Mouse (Mus musculus): ENCODE data around the gene Oas1f. TPM values are rescaled to one million over a fixed set of nuclear protein-coding genes. Genes with fewer than 3 reads are reported as not detected.
"Not testable (repeated sequence)": the region's sequence is repeated elsewhere in the genome, so short reads cannot be mapped to it uniquely, and the experiment has no call there.

The Oas1f gene
- total and polyA plus RNA-seq, 3 experiments = not detected

GRCm38 (mm10) chr5:120870081-120870480 lies 22.9 kb downstream of the Oas1f start:
- 0 out of 2 replicates have a peak, but pooled peaks cover 4% of the 10 kb centered on the region for H3K27me3 ChIP-seq (ENCODE audit: insufficient read depth, low read length)

GRCm38 (mm10) chr5:120870782-120871181 lies 23.6 kb downstream of the Oas1f start:
- Histone ChIP-seq H3K36me3 (replicated peaks) (no peaks in the 10 kb centered on the region), H3K27me3 (ENCODE audit: insufficient read depth, low read length) (0 out of 2 replicates have a peak, but pooled peaks cover 4% of the 10 kb centered on the region), H3K9me3 (replicated peaks) (no peaks in the 10 kb centered on the region), H3K4me1 (ENCODE audit: insufficient read depth, low read depth, low read length) (no peaks in the 10 kb centered on the region), H3K4me3 (ENCODE audit: low read depth, low read length) (no peak overlapping the region)
- DNase-seq (ENCODE audit: low spot score) (no peak), ATAC-seq (ENCODE audit: extremely low read depth, insufficient number of reproducible peaks, low FRiP score, poor library complexity, severe bottlenecking) (no peak)
- TF ChIP-seq GATA2 (IDR thresholded peaks at IDR 0.05; ENCODE audit: borderline replicate concordance, low read depth, low read length) (no peak), POLR2AphosphoS5 (IDR thresholded peaks at IDR 0.05; ENCODE audit: insufficient replicate concordance, low read depth, low read length) (no peak), CTCF (IDR thresholded peaks at IDR 0.05; ENCODE audit: low read depth, low read length) (no peak), TAL1 (conservative IDR thresholded peaks at IDR 0.05; ENCODE audit: low read depth, low read length) (no peak), GATA1 (IDR thresholded peaks at IDR 0.05; ENCODE audit: borderline replicate concordance, low read length) (no peak)

More at GRCm38 (mm10) chr5:120870081-120870480, 22.9 kb downstream of the Oas1f start:
- TF ChIP-seq TAL1 (conservative IDR thresholded peaks at IDR 0.05; ENCODE audit: low read depth, low read length) (no peak), POLR2AphosphoS5 (IDR thresholded peaks at IDR 0.05; ENCODE audit: insufficient replicate concordance, low read depth, low read length) (no peak), GATA2 (IDR thresholded peaks at IDR 0.05; ENCODE audit: borderline replicate concordance, low read depth, low read length) (no peak)
- ATAC-seq (ENCODE audit: extremely low read depth, insufficient number of reproducible peaks, low FRiP score, poor library complexity, severe bottlenecking) (no peak), DNase-seq (ENCODE audit: low spot score) (no peak)
- Histone ChIP-seq H3K9me3 (replicated peaks) (no peaks in the 10 kb centered on the region), H3K36me3 (replicated peaks) (no peaks in the 10 kb centered on the region), H3K4me3 (ENCODE audit: low read depth, low read length) (no peak overlapping the region), H3K4me1 (ENCODE audit: insufficient read depth, low read depth, low read length) (no peaks in the 10 kb centered on the region)

GRCm38 (mm10) chr5:120871469-120871868 lies 24.3 kb downstream of the Oas1f start:
- H3K4me3 ChIP-seq (ENCODE audit: low read depth, low read length) = no peak overlapping the region
- 0 out of 2 replicates have a peak, but pooled peaks cover 4% of the 10 kb centered on the region for H3K27me3 ChIP-seq (ENCODE audit: insufficient read depth, low read length)
- DNase-seq (ENCODE audit: low spot score) (no peak), ATAC-seq (ENCODE audit: extremely low read depth, insufficient number of reproducible peaks, low FRiP score, poor library complexity, severe bottlenecking) (no peak)
- no peak for TF ChIP-seq CTCF (IDR thresholded peaks at IDR 0.05; ENCODE audit: low read depth, low read length)
- no peak for TF ChIP-seq GATA2 (IDR thresholded peaks at IDR 0.05; ENCODE audit: borderline replicate concordance, low read depth, low read length)
- TF ChIP-seq GATA1 (IDR thresholded peaks at IDR 0.05; ENCODE audit: borderline replicate concordance, low read length) = no peak
- no peak for TF ChIP-seq TAL1 (conservative IDR thresholded peaks at IDR 0.05; ENCODE audit: low read depth, low read length)
- no peak for TF ChIP-seq POLR2AphosphoS5 (IDR thresholded peaks at IDR 0.05; ENCODE audit: insufficient replicate concordance, low read depth, low read length)
- H3K4me1 ChIP-seq (ENCODE audit: insufficient read depth, low read depth, low read length) = no peaks in the 10 kb centered on the region
- no peaks in the 10 kb centered on the region for H3K36me3 ChIP-seq (replicated peaks)
- no peaks in the 10 kb centered on the region for H3K9me3 ChIP-seq (replicated peaks)

- H3K4me1 ChIP-seq (ENCODE audit: insufficient read depth, low read depth, low read length); DNase-seq (ENCODE audit: low spot score); H3K36me3 ChIP-seq (replicated peaks); H3K4me3 ChIP-seq (ENCODE audit: low read depth, low read length); ATAC-seq (ENCODE audit: extremely low read depth, insufficient number of reproducible peaks, low FRiP score, poor library complexity, severe bottlenecking); H3K27me3 ChIP-seq (ENCODE audit: insufficient read depth, low read length); H3K9me3 ChIP-seq (replicated peaks): not testable (repeated sequence)
Observed at GRCm38 (mm10) chr5:120876839-120877238, 29.7 kb downstream of the Oas1f start.

GRCm38 (mm10) chr5:120877407-120877806 lies 30.2 kb downstream of the Oas1f start:
- H3K4me3 ChIP-seq (ENCODE audit: low read depth, low read length); DNase-seq (ENCODE audit: low spot score); ATAC-seq (ENCODE audit: extremely low read depth, insufficient number of reproducible peaks, low FRiP score, poor library complexity, severe bottlenecking); H3K36me3 ChIP-seq (replicated peaks); H3K9me3 ChIP-seq (replicated peaks); H3K27me3 ChIP-seq (ENCODE audit: insufficient read depth, low read length); H3K4me1 ChIP-seq (ENCODE audit: insufficient read depth, low read depth, low read length): not testable (repeated sequence)

GRCm38 (mm10) chr5:120878803-120879202 lies 31.6 kb downstream of the Oas1f start:
- not testable (repeated sequence) for H3K27me3 ChIP-seq (ENCODE audit: insufficient read depth, low read length); ATAC-seq (ENCODE audit: extremely low read depth, insufficient number of reproducible peaks, low FRiP score, poor library complexity, severe bottlenecking); H3K4me3 ChIP-seq (ENCODE audit: low read depth, low read length); DNase-seq (ENCODE audit: low spot score); H3K36me3 ChIP-seq (replicated peaks); H3K9me3 ChIP-seq (replicated peaks); H3K4me1 ChIP-seq (ENCODE audit: insufficient read depth, low read depth, low read length)

- H3K9me3 ChIP-seq (replicated peaks); H3K27me3 ChIP-seq (ENCODE audit: insufficient read depth, low read length); DNase-seq (ENCODE audit: low spot score); H3K36me3 ChIP-seq (replicated peaks); ATAC-seq (ENCODE audit: extremely low read depth, insufficient number of reproducible peaks, low FRiP score, poor library complexity, severe bottlenecking); H3K4me1 ChIP-seq (ENCODE audit: insufficient read depth, low read depth, low read length); H3K4me3 ChIP-seq (ENCODE audit: low read depth, low read length): not testable (repeated sequence)
Observed at GRCm38 (mm10) chr5:120881681-120882080, 34.5 kb downstream of the Oas1f start.

GRCm38 (mm10) chr5:120887413-120887812 lies 40.2 kb downstream of the Oas1f start, which contains the start of gene Oas1g:
TSS of gene Oas1g (minus strand) at chr5:120887613.
- not testable (repeated sequence) for H3K4me1 ChIP-seq (ENCODE audit: insufficient read depth, low read depth, low read length); H3K9me3 ChIP-seq (replicated peaks); H3K36me3 ChIP-seq (replicated peaks); H3K27me3 ChIP-seq (ENCODE audit: insufficient read depth, low read length); H3K4me3 ChIP-seq (ENCODE audit: low read depth, low read length); DNase-seq (ENCODE audit: low spot score); ATAC-seq (ENCODE audit: extremely low read depth, insufficient number of reproducible peaks, low FRiP score, poor library complexity, severe bottlenecking)

Measured in G1E (cell line).